ENCODE assay signal across 8 mouse cellular contexts in the genomic region with DNA sequence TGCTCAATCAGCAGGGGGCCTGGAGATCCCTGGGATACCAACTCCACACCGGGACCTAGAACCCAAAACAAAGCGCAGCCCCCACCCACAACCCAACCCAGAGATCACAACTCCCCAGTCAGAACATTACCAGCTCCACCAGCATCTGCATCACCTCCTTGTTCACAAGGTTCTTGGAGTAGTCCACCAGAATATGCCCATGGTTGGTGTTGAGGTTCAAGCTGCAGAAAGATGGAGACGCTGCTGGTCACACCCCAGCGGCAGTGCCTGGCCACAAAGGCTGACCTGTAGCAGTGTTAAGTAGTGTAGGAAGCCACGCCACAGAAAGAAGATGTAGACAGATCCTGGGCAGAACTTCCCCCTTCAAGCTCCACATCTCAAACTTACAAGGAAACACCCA. TPM values are rescaled to one million over a fixed set of nuclear protein-coding genes. Genes with fewer than 3 reads are reported as not detected.
DNase-seq lines count a peak whose midpoint lies in the region; ATAC-seq lines count a peak whose summit lies in the region.

No protein-coding gene starts in this region.

- peak overlapping the region; percentile 75 for H3K4me3 ChIP-seq in lung, embryonic 15.5 days
- peak overlapping the region; percentile 73 for H3K4me3 ChIP-seq in forebrain, embryonic 11.5 days (ENCODE audit: low read depth, low read length)
- H3K4me3 ChIP-seq in limb, embryonic 12.5 days (replicated peaks): peak overlapping the region; percentile 76
- peak overlapping the region; percentile 78 for H3K4me3 ChIP-seq in neural tube, embryonic 15.5 days (replicated peaks)

- H3K27me3 ChIP-seq in lung, embryonic 15.5 days: no peaks in the 10 kb centered on the region
- H3K27me3 ChIP-seq in forebrain, embryonic 11.5 days (ENCODE audit: control insufficient read depth, insufficient read depth, low read length): no peaks in the 10 kb centered on the region
- H3K27me3 ChIP-seq in limb, embryonic 12.5 days: no peaks in the 10 kb centered on the region
- no peaks in the 10 kb centered on the region for H3K27me3 ChIP-seq in neural tube, embryonic 15.5 days (replicated peaks)

- no peaks in the 10 kb centered on the region for H3K9me3 ChIP-seq in lung, embryonic 15.5 days
- no peaks in the 10 kb centered on the region for H3K9me3 ChIP-seq in forebrain, embryonic 11.5 days (ENCODE audit: control insufficient read depth, low read length)
- no peaks in the 10 kb centered on the region for H3K9me3 ChIP-seq in limb, embryonic 12.5 days
- H3K9me3 ChIP-seq in neural tube, embryonic 15.5 days (replicated peaks): no peaks in the 10 kb centered on the region

- no peak for DNase-seq in lung, postnatal 36 days
- peak; percentile 53 for DNase-seq in forebrain, embryonic 11.5 days (ENCODE audit: low spot score)
- DNase-seq in layer of hippocampus, adult 18-20 months (ENCODE audit: low spot score in 2 of 2): no peak
- no peak for DNase-seq in spleen, adult 12 weeks (ENCODE audit: low spot score)
- no peak for DNase-seq in cerebellum, adult 11-12 months

- peaks cover 31% of the 10 kb centered on the region for H3K4me1 ChIP-seq in lung, embryonic 15.5 days
- peaks cover 15% of the 10 kb centered on the region for H3K4me1 ChIP-seq in forebrain, embryonic 11.5 days (replicated peaks; ENCODE audit: control insufficient read depth, insufficient read depth, low read length)
- peaks cover 28% of the 10 kb centered on the region for H3K4me1 ChIP-seq in limb, embryonic 12.5 days (replicated peaks)
- peaks cover 55% of the 10 kb centered on the region for H3K4me1 ChIP-seq in neural tube, embryonic 15.5 days

- no peak for ATAC-seq in lung, embryonic 15.5 days (ENCODE audit: borderline replicate concordance, extremely low read depth, low FRiP score, low TSS enrichment)
- ATAC-seq in forebrain, embryonic 11.5 days (replicated peaks; ENCODE audit: low FRiP score): no peak
- ATAC-seq in limb, embryonic 12.5 days (ENCODE audit: insufficient number of reproducible peaks, insufficient read depth, low FRiP score, low TSS enrichment, low read depth): no peak
- no peak for ATAC-seq in neural tube, embryonic 15.5 days (ENCODE audit: low FRiP score)

- no peak overlapping the region; the same call in 1 of the 2 replicates for H3K27ac ChIP-seq in lung, embryonic 15.5 days
- H3K27ac ChIP-seq in forebrain, embryonic 11.5 days (ENCODE audit: low read depth, low read length): no peak overlapping the region
- peak overlapping the region; percentile 87; the same call in 1 of the 2 replicates for H3K27ac ChIP-seq in limb, embryonic 12.5 days
- peak overlapping the region; percentile 86 for H3K27ac ChIP-seq in neural tube, embryonic 15.5 days (replicated peaks)

- 4% methylated on average over 5 of the region's 5 CpGs for WGBS in lung, embryonic 15.5 days
- 22% methylated on average over 5 of the region's 5 CpGs for WGBS in forebrain, embryonic 11.5 days
- WGBS in limb, embryonic 12.5 days: 18% methylated on average over 5 of the region's 5 CpGs
- 18% methylated on average over 5 of the region's 5 CpGs for WGBS in neural tube, embryonic 15.5 days

- peak overlapping the region; percentile 81 for H3K4me2 ChIP-seq in lung, embryonic 15.5 days
- H3K4me2 ChIP-seq in forebrain, embryonic 11.5 days (ENCODE audit: low read depth, low read length, severe bottlenecking): peak overlapping the region; percentile 77
- peak overlapping the region; percentile 85 for H3K4me2 ChIP-seq in limb, embryonic 12.5 days
- H3K4me2 ChIP-seq in neural tube, embryonic 15.5 days: peak overlapping the region; percentile 69

- peak overlapping the region; percentile 72 for H3K9ac ChIP-seq in lung, embryonic 15.5 days
- peak overlapping the region; percentile 86 for H3K9ac ChIP-seq in forebrain, embryonic 11.5 days (ENCODE audit: low read length)
- peak overlapping the region; percentile 83 for H3K9ac ChIP-seq in limb, embryonic 12.5 days (replicated peaks)
- peak overlapping the region; percentile 69 for H3K9ac ChIP-seq in neural tube, embryonic 15.5 days (replicated peaks)

- peaks cover 38% of the 10 kb centered on the region for H3K36me3 ChIP-seq in lung, embryonic 15.5 days
- peaks cover 6% of the 10 kb centered on the region for H3K36me3 ChIP-seq in forebrain, embryonic 11.5 days (ENCODE audit: control insufficient read depth, insufficient read depth, low read length)
- H3K36me3 ChIP-seq in limb, embryonic 12.5 days: peaks cover 45% of the 10 kb centered on the region
- H3K36me3 ChIP-seq in neural tube, embryonic 15.5 days: peaks cover 25% of the 10 kb centered on the region

RNA-seq across cellular contexts. Expression of a gene that starts 1.0 kb away (rescaled TPM):
- 252 and 264 TPM in 2 replicates for polyA plus RNA-seq in lung, embryonic 15.5 days (2015; fragmentation: Nextera tagmentation; extraction: Ambion mirVana)
- polyA plus RNA-seq in forebrain, embryonic 11.5 days (2014; fragmentation: Nextera tagmentation; extraction: Ambion mirVana): 376 and 377 TPM in 2 replicates
- polyA plus RNA-seq in limb, embryonic 12.5 days (2016; fragmentation: Nextera tagmentation; extraction: Ambion mirVana): 243 and 262 TPM in 2 replicates
- polyA plus RNA-seq in neural tube, embryonic 15.5 days (2015; fragmentation: Nextera tagmentation; extraction: Ambion mirVana): 326 and 346 TPM in 2 replicates
- 100 to 1,000 TPM; 785 to 815 TPM for total RNA-seq in layer of hippocampus, adult 18-20 months (2021)

RNA-seq across cellular contexts. Expression of a gene that starts 21.7 kb away (rescaled TPM):
- polyA plus RNA-seq in lung, embryonic 15.5 days (2015; fragmentation: Nextera tagmentation; extraction: Ambion mirVana): 0.57 TPM in 1 of 2 replicates, not detected in the other
- polyA plus RNA-seq in forebrain, embryonic 11.5 days (2014; fragmentation: Nextera tagmentation; extraction: Ambion mirVana): 0.60 TPM in 1 of 2 replicates, not detected in the other
- polyA plus RNA-seq in limb, embryonic 12.5 days (2016; fragmentation: Nextera tagmentation; extraction: Ambion mirVana): 0.89 TPM in 1 of 2 replicates, not detected in the other
- not detected in 2 replicates for polyA plus RNA-seq in neural tube, embryonic 15.5 days (2015; fragmentation: Nextera tagmentation; extraction: Ambion mirVana)
- not detected for total RNA-seq in layer of hippocampus, adult 18-20 months (2021)

RNA-seq across cellular contexts. Expression of a gene that starts 32.7 kb away (rescaled TPM):
- 57.6 and 58.1 TPM in 2 replicates for polyA plus RNA-seq in lung, embryonic 15.5 days (2015; fragmentation: Nextera tagmentation; extraction: Ambion mirVana)
- polyA plus RNA-seq in forebrain, embryonic 11.5 days (2014; fragmentation: Nextera tagmentation; extraction: Ambion mirVana): 62.3 and 66.5 TPM in 2 replicates
- polyA plus RNA-seq in limb, embryonic 12.5 days (2016; fragmentation: Nextera tagmentation; extraction: Ambion mirVana): 72.2 and 75.0 TPM in 2 replicates
- 72.2 and 89.5 TPM in 2 replicates for polyA plus RNA-seq in neural tube, embryonic 15.5 days (2015; fragmentation: Nextera tagmentation; extraction: Ambion mirVana)
- total RNA-seq in layer of hippocampus, adult 18-20 months (2021): 10 to 100 TPM; 22.4 to 24.5 TPM

RNA-seq across cellular contexts. Expression of a gene that starts 59.8 kb away (rescaled TPM):
- polyA plus RNA-seq in lung, embryonic 15.5 days (2015; fragmentation: Nextera tagmentation; extraction: Ambion mirVana): 218 and 227 TPM in 2 replicates
- 270 and 276 TPM in 2 replicates for polyA plus RNA-seq in forebrain, embryonic 11.5 days (2014; fragmentation: Nextera tagmentation; extraction: Ambion mirVana)
- polyA plus RNA-seq in limb, embryonic 12.5 days (2016; fragmentation: Nextera tagmentation; extraction: Ambion mirVana): 275 and 276 TPM in 2 replicates
- 157 and 172 TPM in 2 replicates for polyA plus RNA-seq in neural tube, embryonic 15.5 days (2015; fragmentation: Nextera tagmentation; extraction: Ambion mirVana)
- total RNA-seq in layer of hippocampus, adult 18-20 months (2021): 10 to 100 TPM; 87.2 TPM

Comparison
In these comparisons a context has a peak if more than half of its experiments do, and no peak if none do; other contexts are left out.
1. H3K27ac ChIP-seq: peak in limb, embryonic 12.5 days (single experiment) and neural tube, embryonic 15.5 days (single experiment); none in lung, embryonic 15.5 days (single experiment) and forebrain, embryonic 11.5 days (single experiment).
2. Peak in every context shown above with its lines, with median percentiles within 50 percentile points of each other: H3K4me2 ChIP-seq, H3K4me3 ChIP-seq and H3K9ac ChIP-seq.